Mouse (Mus musculus) midbrain, embryonic 13.5 days (tissue): ENCODE measurements around the gene Hebp2. TPM values are rescaled to one million over a fixed set of nuclear protein-coding genes. Genes with fewer than 3 reads are reported as not detected.
A peak's percentile ranks its signal among the peaks of the same experiment; 100 is the strongest.

Source experiments
- ATAC-seq: fragments of 200-750 bp; cut with Nextera tagmentation; 2 replicates; pipeline ENCODE4 v1.8.0; 2017; ENCODE audit warnings: mild to moderate bottlenecking, moderate TSS enrichment, moderate library complexity
- H3K27ac ChIP-seq: fragments of 300-500 bp; sonication (generic); 2 replicates; pipeline ENCODE4 v1.5.1; 2015; ENCODE audit warnings: inconsistent platforms, mild to moderate bottlenecking, moderate library complexity
- H3K27me3 ChIP-seq: fragments of 300-500 bp; sonication (generic); 2 replicates; pipeline ENCODE4 v1.6.1; 2015; ENCODE audit warnings: mild to moderate bottlenecking, inconsistent platforms
- H3K36me3 ChIP-seq: fragments of 300-500 bp; sonication (generic); 2 replicates; pipeline ENCODE4 v1.6.1; 2015; ENCODE audit warnings: mild to moderate bottlenecking, inconsistent platforms
- H3K4me1 ChIP-seq: fragments of 300-500 bp; sonication (generic); replicated peaks from 2 replicates; pipeline ENCODE4 v1.6.1; 2015; ENCODE audit warnings: inconsistent platforms
- H3K4me2 ChIP-seq: fragments of 300-500 bp; sonication (generic); replicated peaks from 2 replicates; pipeline ENCODE4 v1.6.1; 2015; ENCODE audit warnings: moderate library complexity, mild to moderate bottlenecking, inconsistent platforms
- H3K4me3 ChIP-seq: fragments of 300-500 bp; sonication (generic); replicated peaks from 2 replicates; pipeline ENCODE4 v1.5.1; 2015; ENCODE audit warnings: mild to moderate bottlenecking, inconsistent platforms
- H3K9ac ChIP-seq: fragments of 300-500 bp; sonication (generic); replicated peaks from 2 replicates; pipeline ENCODE4 v1.6.1; 2015; ENCODE audit warnings: mild to moderate bottlenecking, inconsistent platforms
- H3K9me3 ChIP-seq: fragments of 300-500 bp; sonication (generic); 2 replicates; pipeline ENCODE4 v1.6.1; 2016; ENCODE audit warnings: mild to moderate bottlenecking, inconsistent platforms
- WGBS: fragments of 180-500 bp; shearing (Covaris S2); methylation state at CpG from one replicate; pipeline ENCODE4 v1.1.7; 2015; 5-methylcytosine and 5-hydroxymethylcytosine counted together
- polyA plus RNA-seq: library from polyadenylated mRNA; unstranded; fragments of >200 nt; fragmentation: Nextera tagmentation; extraction: Ambion mirVana; gene quantifications from 2 replicates; pipeline ENCODE4 v1.2.1, GENCODE M21; 2015

Gene Hebp2
- polyA plus RNA-seq, 1 experiment from 2014 or later, result 7.6 TPM

DNA sequence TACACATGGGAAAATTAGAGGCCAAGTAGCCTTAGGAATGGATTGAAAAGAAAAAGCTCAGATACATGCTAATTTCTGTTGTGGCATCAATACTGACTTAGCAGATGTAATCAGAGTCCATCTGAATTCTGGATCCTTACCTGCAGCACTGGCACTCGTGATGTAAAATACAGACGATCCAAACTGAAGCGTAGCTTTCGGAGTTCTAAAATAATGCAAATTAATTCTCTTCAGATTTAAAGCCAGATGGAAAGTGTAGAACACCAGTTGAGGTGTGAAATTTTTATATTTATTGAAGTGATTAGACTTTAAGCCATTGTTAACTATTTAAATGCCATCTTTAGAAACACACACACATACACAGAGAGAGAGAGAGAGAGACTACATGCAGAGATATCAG is 15.7 kb downstream of the Hebp2 start:
- ATAC-seq, result no peak

DNA sequence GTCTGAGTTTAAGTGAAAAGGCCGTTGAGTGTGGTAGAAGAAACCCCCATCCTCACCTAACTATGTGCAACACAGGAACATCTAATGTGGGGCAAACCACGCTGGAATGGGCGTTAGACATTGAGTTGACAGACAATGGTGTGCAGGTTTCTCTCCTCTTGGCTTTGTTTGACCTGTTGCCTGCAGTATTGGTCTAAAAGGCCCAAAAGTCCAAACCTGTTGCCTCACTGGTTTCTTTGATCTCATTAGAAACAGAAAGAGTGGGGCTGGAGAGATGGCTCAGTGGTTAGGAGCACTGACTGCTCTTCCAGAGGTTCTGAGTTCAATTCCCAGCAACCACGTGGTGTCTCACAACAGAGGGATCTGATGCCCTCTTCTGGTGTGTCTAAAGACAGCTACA is 16.7 kb downstream of the Hebp2 start:
- peaks cover 16% of the 10 kb centered on the region for H3K4me1 ChIP-seq
- WGBS, result 84% methylated on average over 4 of the region's 4 CpGs
- peaks cover 41% of the 10 kb centered on the region for H3K36me3 ChIP-seq

More for the DNA sequence above, 15.7 kb downstream of the Hebp2 start:
- no peaks in the 10 kb centered on the region for H3K9me3 ChIP-seq
- no peak overlapping the region for H3K27ac ChIP-seq
- H3K4me2 ChIP-seq, result no peak overlapping the region
- 90% methylated on average over 4 of the region's 4 CpGs for WGBS
- H3K4me3 ChIP-seq, result no peak overlapping the region
- no peak overlapping the region for H3K9ac ChIP-seq
- no peaks in the 10 kb centered on the region for H3K27me3 ChIP-seq
- peaks cover 14% of the 10 kb centered on the region for H3K4me1 ChIP-seq
- H3K36me3 ChIP-seq, result peaks cover 34% of the 10 kb centered on the region

DNA sequence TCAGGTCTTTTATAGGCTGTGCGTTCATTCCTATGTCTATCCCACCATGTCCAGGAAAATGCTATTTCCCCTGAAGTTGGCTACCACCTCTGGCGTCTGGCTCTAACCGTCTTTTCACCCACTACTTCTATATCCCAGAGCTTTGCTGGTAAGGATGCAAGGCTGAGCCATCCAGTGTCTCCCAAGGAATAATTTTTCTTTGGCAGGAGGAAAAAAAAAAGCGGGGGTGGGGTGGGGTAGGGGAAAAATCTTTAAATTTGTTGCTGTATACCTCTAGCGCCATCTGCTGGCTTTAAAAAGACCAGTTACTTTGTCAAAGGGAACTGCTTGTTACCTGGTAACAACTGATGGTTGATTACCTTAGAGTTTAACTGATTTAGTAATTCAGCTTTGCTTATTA is 17.4 kb downstream of the Hebp2 start:
- H3K9me3 ChIP-seq, result no peaks in the 10 kb centered on the region
- no peak overlapping the region for H3K27ac ChIP-seq
- H3K4me1 ChIP-seq, result peaks cover 16% of the 10 kb centered on the region
- H3K36me3 ChIP-seq, result peaks cover 48% of the 10 kb centered on the region
- WGBS, result 55% methylated on average over 5 of the region's 5 CpGs
- H3K4me3 ChIP-seq, result no peak overlapping the region
- H3K4me2 ChIP-seq, result no peak overlapping the region
- no peak for ATAC-seq
- H3K27me3 ChIP-seq, result no peaks in the 10 kb centered on the region
- H3K9ac ChIP-seq, result no peak overlapping the region

More for the DNA sequence above, 16.7 kb downstream of the Hebp2 start:
- ATAC-seq, result no peak
- Histone ChIP-seq H3K27ac (no peak overlapping the region), H3K9me3 (no peaks in the 10 kb centered on the region), H3K9ac (no peak overlapping the region), H3K4me2 (no peak overlapping the region), H3K4me3 (no peak overlapping the region), H3K27me3 (no peaks in the 10 kb centered on the region)

DNA sequence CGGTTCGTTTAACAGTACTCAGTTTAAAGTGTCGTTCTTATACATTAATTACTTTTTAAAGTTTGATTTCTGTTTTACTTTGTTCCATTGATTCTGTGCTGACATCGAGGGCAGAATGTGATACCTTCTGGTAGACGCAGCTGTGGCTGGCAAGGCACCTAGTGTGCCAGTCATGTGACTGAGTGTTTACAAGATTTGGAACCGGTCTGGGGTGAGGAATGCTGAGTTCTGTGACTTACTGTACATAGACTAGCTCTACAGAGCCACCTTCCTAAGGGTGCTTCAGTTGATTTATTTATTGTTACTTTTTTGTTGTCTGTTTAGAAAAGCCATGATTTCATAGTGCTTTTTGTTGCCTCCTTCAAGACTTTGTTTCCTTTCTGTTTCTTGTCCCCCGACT is 18.1 kb downstream of the Hebp2 start:
- Histone ChIP-seq H3K9me3 (no peaks in the 10 kb centered on the region), H3K4me2 (no peak overlapping the region), H3K27ac (no peak overlapping the region), H3K9ac (no peak overlapping the region), H3K4me3 (no peak overlapping the region), H3K4me1 (peaks cover 16% of the 10 kb centered on the region), H3K36me3 (peaks cover 48% of the 10 kb centered on the region), H3K27me3 (no peaks in the 10 kb centered on the region)
- ATAC-seq, result no peak
- 80% methylated on average over 7 of the region's 7 CpGs for WGBS

DNA sequence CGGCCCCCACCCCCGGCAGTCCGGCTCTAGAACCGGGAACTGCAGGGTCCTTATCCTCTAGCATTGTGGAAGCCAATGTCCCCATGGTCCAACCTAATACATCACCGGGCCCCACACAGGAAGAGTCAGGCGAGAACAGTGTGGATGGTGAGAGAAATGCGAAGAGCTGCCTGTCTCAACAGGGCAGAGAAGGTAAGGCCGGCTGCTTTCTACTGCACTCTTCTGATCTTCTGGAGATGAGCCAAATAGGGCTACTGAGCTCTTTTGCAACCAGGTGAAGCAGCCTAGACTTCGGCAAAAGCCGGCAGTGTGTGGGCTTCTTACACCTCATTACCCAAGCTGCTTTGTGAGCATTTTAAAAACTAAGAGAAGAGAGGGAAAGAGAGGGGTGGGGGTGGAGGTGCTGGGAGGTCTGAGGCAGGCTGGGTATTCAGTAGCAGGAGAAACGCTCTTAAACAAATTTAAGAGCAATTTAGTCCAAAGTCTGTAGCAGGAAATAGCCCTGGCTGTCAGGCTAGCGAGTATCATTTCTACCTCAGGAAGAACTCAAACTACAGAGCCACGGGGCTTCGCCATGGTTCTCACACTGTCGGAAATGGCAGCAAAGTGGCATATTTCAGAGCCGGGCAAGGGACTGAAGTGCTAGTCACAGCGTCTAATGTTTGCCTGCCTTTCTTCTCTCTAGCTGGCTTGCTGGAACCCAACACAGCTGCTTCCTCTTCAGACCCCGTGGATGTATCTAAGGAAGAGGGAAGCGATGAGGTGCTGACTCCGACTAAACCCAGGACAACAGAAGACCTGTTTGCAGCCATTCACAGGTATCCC is 18.8 kb downstream of the Hebp2 start:
- no peak overlapping the region for H3K27ac ChIP-seq

DNA sequence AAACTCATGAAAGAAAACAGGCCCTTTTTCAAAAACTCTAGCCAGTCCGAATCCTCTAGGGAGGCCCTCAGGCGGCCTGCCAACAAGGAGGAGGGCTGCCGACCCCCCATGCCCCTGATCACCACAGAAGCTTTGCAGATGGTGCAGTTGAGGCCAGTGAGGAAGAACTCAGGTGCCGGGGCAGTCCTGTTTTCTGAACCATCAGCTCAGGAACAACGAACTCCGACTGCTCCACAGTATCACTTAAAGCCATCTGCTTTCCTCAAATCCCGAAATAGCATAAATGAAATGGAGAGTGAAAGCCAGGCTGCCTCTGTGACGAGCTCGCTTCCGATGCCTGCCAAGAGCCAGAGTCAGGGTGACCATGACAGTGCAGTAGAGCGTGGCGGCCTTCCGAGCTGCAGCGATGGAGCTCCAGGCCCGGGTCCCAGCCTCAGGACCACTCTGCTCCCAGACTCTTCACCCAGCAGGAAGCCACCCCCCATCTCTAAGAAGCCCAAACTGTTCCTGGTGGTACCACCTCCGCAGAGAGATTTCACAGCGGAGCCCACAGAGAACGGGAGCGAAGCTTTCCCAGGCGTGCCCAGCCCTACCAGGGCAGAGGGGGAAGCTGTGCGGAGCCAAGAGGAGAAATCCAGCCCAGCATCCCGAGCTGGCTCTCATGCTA is 19.6 kb downstream of the Hebp2 start:
- Histone ChIP-seq H3K4me2 (no peak overlapping the region), H3K27me3 (no peaks in the 10 kb centered on the region), H3K36me3 (peaks cover 37% of the 10 kb centered on the region), H3K4me1 (peaks cover 16% of the 10 kb centered on the region), H3K9ac (no peak overlapping the region), H3K4me3 (no peak overlapping the region), H3K27ac (peak overlapping the region; percentile 21; the same call in 1 of the 2 replicates), H3K9me3 (no peaks in the 10 kb centered on the region)
- WGBS, result 82% methylated on average over 22 of the region's 22 CpGs
- ATAC-seq, result peak; percentile 49; the same call in 1 of the 2 replicates

More for the DNA sequence above, 18.8 kb downstream of the Hebp2 start:
- no peak; the same call in none of the 2 replicates for ATAC-seq
- WGBS, result 79% methylated on average over 20 of the region's 20 CpGs
- peaks cover 16% of the 10 kb centered on the region for H3K4me1 ChIP-seq
- H3K9ac ChIP-seq, result no peak overlapping the region
- peaks cover 44% of the 10 kb centered on the region for H3K36me3 ChIP-seq
- H3K4me2 ChIP-seq, result no peak overlapping the region
- H3K27me3 ChIP-seq, result no peaks in the 10 kb centered on the region
- H3K4me3 ChIP-seq, result no peak overlapping the region
- no peaks in the 10 kb centered on the region for H3K9me3 ChIP-seq

DNA sequence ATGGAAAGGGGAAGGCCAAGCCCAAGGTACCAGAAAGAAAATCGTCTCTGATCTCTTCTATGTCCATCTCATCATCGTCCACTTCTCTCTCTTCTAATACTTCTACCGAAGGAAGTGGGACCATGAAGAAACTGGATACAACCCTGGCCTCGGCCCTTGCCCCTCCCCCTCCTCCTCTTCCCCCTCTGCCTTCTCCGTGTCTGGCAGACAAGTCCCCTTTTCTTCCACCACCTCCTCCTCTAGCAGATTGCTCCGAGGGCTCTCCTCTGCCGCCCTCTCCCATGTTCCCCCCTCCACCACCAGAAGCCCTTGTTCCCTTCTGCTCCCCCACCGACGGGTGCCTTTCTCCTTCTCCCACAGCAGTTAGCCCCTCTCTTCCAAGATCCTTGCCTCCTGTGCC is 20.1 kb downstream of the Hebp2 start:
- no peaks in the 10 kb centered on the region for H3K27me3 ChIP-seq
- H3K4me1 ChIP-seq, result peaks cover 16% of the 10 kb centered on the region
- no peak for ATAC-seq
- H3K9me3 ChIP-seq, result no peaks in the 10 kb centered on the region
- H3K36me3 ChIP-seq, result peaks cover 34% of the 10 kb centered on the region
- peak overlapping the region; percentile 21; the same call in 1 of the 2 replicates for H3K27ac ChIP-seq
- 61% methylated on average over 9 of the region's 9 CpGs for WGBS
- H3K4me2 ChIP-seq, result no peak overlapping the region
- H3K9ac ChIP-seq, result no peak overlapping the region
- no peak overlapping the region for H3K4me3 ChIP-seq

DNA sequence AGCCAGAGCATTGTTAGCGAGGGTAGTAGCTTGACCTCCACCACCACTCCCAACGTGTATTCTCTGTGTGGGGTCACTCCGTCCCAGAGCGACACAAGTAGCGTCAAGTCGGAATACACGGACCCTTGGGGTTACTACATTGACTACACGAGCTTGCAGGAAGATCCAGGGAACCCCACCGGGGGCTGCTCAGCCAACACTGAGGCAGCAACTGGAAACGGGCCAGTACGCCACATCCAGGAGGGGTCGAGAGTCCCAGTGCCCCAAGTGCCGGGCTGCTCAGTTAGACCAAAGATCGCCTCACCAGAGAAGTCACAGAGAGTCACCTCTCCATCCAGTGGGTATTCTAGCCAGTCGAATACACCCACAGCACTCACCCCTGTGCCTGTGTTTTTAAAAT is 20.6 kb downstream of the Hebp2 start:
- ATAC-seq, result no peak
- Histone ChIP-seq H3K4me2 (no peak overlapping the region), H3K36me3 (peaks cover 34% of the 10 kb centered on the region), H3K4me3 (no peak overlapping the region), H3K9ac (no peak overlapping the region), H3K27ac (no peak overlapping the region), H3K4me1 (peaks cover 16% of the 10 kb centered on the region), H3K27me3 (no peaks in the 10 kb centered on the region), H3K9me3 (no peaks in the 10 kb centered on the region)
- WGBS, result 79% methylated on average over 15 of the region's 15 CpGs

DNA sequence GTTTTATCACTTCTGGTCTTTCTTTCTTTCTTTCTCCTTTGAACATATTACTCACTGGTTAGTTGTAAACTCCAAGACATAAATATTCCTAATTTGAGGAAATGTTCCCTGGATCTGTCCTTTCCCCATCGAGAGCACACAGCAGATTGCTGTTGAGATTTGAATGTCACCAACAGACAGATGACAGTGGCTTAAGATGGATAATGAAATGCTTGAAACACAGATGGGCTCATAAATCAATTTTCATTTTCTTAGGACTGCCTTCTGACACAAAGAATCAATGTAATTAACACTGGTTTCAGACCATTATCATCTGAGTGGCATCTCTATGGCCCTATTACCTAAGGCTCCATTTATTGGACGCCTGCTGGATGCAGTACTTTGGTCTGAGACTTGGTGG is 23.3 kb downstream of the Hebp2 start:
- H3K27ac ChIP-seq, result no peak overlapping the region
- WGBS, result 69% methylated on average over 2 of the region's 2 CpGs
- no peaks in the 10 kb centered on the region for H3K27me3 ChIP-seq
- H3K4me2 ChIP-seq, result no peak overlapping the region
- peaks cover 32% of the 10 kb centered on the region for H3K36me3 ChIP-seq
- no peaks in the 10 kb centered on the region for H3K9me3 ChIP-seq
- peaks cover 22% of the 10 kb centered on the region for H3K4me1 ChIP-seq
- H3K4me3 ChIP-seq, result no peak overlapping the region
- H3K9ac ChIP-seq, result no peak overlapping the region
- ATAC-seq, result no peak

DNA sequence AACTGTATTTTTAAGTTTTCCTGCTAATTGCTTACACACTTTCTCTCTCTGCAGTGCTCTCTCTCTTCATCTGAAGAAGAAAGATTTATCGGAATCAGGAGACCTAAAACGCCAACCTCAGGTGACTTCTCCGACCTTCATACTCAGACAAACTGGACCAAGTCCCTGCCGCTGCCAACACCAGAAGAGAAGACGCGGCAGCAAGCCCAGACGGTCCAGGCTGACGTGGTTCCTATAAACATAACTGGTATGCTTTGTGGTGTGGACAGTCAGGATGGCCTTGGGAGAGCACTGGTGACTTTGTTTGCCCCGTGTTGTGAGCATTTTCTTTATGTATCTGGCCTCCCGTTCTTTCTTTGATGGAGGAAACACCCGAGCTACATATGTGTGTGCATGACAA is 34.4 kb downstream of the Hebp2 start:
- Histone ChIP-seq H3K27ac (no peak overlapping the region), H3K9ac (no peak overlapping the region), H3K9me3 (no peaks in the 10 kb centered on the region), H3K4me1 (peaks cover 9% of the 10 kb centered on the region), H3K4me2 (no peak overlapping the region), H3K36me3 (peaks cover 10% of the 10 kb centered on the region), H3K4me3 (no peak overlapping the region), H3K27me3 (no peaks in the 10 kb centered on the region)
- no peak for ATAC-seq
- WGBS, result 94% methylated on average over 11 of the region's 11 CpGs

DNA sequence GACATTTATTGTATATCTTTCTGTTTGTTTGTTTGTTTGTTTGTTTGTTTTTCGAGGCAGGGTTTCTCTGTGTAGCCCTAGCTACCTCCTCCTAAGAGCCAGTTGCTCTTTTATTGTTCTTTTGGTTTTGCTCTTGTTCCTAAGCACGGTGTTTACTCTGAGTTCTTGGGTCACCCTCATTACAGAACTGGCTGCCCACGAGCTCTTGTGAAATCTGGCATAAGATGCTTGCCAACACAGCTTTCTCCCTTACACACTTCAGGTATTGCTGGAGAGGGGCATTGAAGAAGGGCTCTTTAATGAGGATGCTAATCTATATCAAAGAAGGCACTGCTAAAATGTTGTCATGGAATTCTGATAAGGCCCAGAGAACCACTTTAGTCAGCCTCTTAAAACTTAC is 35.2 kb downstream of the Hebp2 start:
- peaks cover 17% of the 10 kb centered on the region for H3K4me1 ChIP-seq
- H3K4me3 ChIP-seq, result no peak overlapping the region
- no peak for ATAC-seq
- no peaks in the 10 kb centered on the region for H3K9me3 ChIP-seq
- peaks cover 10% of the 10 kb centered on the region for H3K36me3 ChIP-seq
- H3K4me2 ChIP-seq, result no peak overlapping the region
- WGBS, result 90% methylated on average over 3 of the region's 3 CpGs
- no peaks in the 10 kb centered on the region for H3K27me3 ChIP-seq
- H3K27ac ChIP-seq, result no peak overlapping the region
- no peak overlapping the region for H3K9ac ChIP-seq

DNA sequence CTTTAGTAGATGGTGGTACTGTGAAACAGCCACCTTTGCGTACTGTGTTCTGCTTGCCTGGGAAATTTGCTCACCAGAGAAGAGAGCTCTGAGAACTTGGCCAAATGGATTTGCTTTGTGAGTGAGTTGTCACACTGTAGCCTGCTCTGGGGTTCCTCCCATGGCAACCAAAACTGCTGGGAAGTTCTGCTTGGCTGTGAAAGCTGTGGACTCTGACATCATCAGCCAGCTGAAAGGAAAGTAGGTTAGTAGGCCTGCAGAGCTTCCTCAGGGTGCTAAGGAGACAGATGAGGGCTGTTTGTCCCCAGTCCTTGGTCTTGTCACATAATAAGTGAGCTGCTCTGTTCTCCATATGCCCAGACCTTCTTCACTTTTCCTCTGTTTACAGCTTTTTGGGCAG is 37.3 kb downstream of the Hebp2 start:
- Histone ChIP-seq H3K9me3 (no peaks in the 10 kb centered on the region), H3K27me3 (no peaks in the 10 kb centered on the region), H3K4me1 (peaks cover 21% of the 10 kb centered on the region), H3K27ac (no peak overlapping the region), H3K4me3 (no peak overlapping the region), H3K9ac (no peak overlapping the region), H3K4me2 (no peak overlapping the region), H3K36me3 (peaks cover 10% of the 10 kb centered on the region)
- 100% methylated on average over 1 of the region's 1 CpGs for WGBS
- 0 out of 2 replicates have a peak, but pooled peaks have one; percentile 14 for ATAC-seq
